8 mouse cellular contexts compared by ENCODE assay signal in the genomic region with DNA sequence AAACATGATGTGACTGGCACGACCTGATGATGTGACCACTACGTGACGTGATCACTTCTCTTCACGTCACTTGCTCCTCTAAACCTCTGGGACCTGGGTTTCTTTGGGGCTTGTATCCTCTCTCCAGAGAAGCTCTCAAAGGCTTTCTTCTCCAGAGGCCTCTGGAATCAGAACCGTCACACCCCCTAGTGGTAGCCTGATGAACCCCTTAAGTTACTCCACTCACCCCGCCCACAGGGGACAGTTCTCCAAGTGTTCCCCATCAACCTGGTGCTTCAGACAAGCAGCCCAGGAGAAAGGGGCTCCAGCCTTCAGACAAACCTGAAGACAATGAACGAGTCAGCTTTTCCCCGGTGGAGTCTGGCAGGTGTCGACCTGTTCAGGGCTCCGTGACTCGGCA.
DNase-seq lines count a peak whose midpoint lies in the region.

No protein-coding gene starts in this region.

- peak; percentile 40 to 67 for DNase-seq in heart, adult 18-20 months
- no peak for DNase-seq in heart, postnatal 25 days (ENCODE audit: low spot score)
- peak; percentile 47 for DNase-seq in urinary bladder, postnatal 14 days (ENCODE audit: low spot score)
- DNase-seq in urinary bladder, adult 2 months (ENCODE audit: low spot score), result no peak
- peak; percentile 81 for DNase-seq in embryo, embryonic 10.5 days (ENCODE audit: low spot score)
- DNase-seq in kidney, postnatal 36 days, result peak; percentile 28 to 81
- DNase-seq in lung, postnatal 4 days, result peak; percentile 26 to 52
- DNase-seq in natural killer cell, adult 2 months (ENCODE audit: low spot score in 2 of 2), result no peak

- intact Hi-C loops in heart, postnatal 25 days (cut with DNase I), result loop anchor here (10.0 kb wide), 1 partner anchor 531 kb away; no protein-coding TSS in a partner anchor

Comparison
In these comparisons a context has a peak if more than half of its experiments do, and no peak if none do; other contexts are left out.
1. DNase-seq: peak in heart, adult 18-20 months (2 of 2), urinary bladder, postnatal 14 days (single experiment), embryo, embryonic 10.5 days (single experiment), kidney, postnatal 36 days (2 of 2) and lung, postnatal 4 days (2 of 2); none in heart, postnatal 25 days (single experiment), urinary bladder, adult 2 months (single experiment) and natural killer cell, adult 2 months (0 of 2).